Mouse (Mus musculus): ENCODE results near the gene Fam78b. TPM values are rescaled to one million over a fixed set of nuclear protein-coding genes. Genes with fewer than 3 reads are reported as not detected.

The Fam78b gene
- polyA plus RNA-seq, 1 experiment = not detected

GRCm38 (mm10) chr1:167001844-167002485 is 748 bp downstream of the Fam78b start:
- H3K36me3 ChIP-seq (ENCODE audit: control insufficient read depth) = no peaks in the 10 kb centered on the region
- H3K4me3 ChIP-seq (replicated peaks) = no peak overlapping the region
- peaks cover 50% of the 10 kb centered on the region for H3K27me3 ChIP-seq (ENCODE audit: control insufficient read depth)
- TF ChIP-seq TAL1 (IDR thresholded peaks at IDR 0.05; ENCODE audit: low read length) (no peak), GATA1 (IDR thresholded peaks at IDR 0.05; ENCODE audit: low read length) (no peak)
- no peaks in the 10 kb centered on the region for H3K9me3 ChIP-seq (ENCODE audit: control insufficient read depth, low read length)
- peaks cover 2% of the 10 kb centered on the region; the same call in 1 of the 2 replicates for H3K4me1 ChIP-seq (ENCODE audit: control insufficient read depth)

GRCm38 (mm10) chr1:167002486-167002850 is 1.3 kb downstream of the Fam78b start:
- H3K4me1 ChIP-seq (ENCODE audit: control insufficient read depth) = peaks cover 2% of the 10 kb centered on the region; the same call in 1 of the 2 replicates
- H3K36me3 ChIP-seq (ENCODE audit: control insufficient read depth) = no peaks in the 10 kb centered on the region
- H3K9me3 ChIP-seq (ENCODE audit: control insufficient read depth, low read length) = no peaks in the 10 kb centered on the region
- H3K27me3 ChIP-seq (ENCODE audit: control insufficient read depth) = peaks cover 50% of the 10 kb centered on the region
- no peak overlapping the region for H3K4me3 ChIP-seq (replicated peaks)
- no peak for TF ChIP-seq TAL1 (IDR thresholded peaks at IDR 0.05; ENCODE audit: low read length)
- TF ChIP-seq GATA1 (IDR thresholded peaks at IDR 0.05; ENCODE audit: low read length) = no peak

GRCm38 (mm10) chr1:167004621-167005020 is 3.4 kb downstream of the Fam78b start:
- H3K9me3 ChIP-seq (ENCODE audit: control insufficient read depth, low read length) = no peaks in the 10 kb centered on the region
- peaks cover 41% of the 10 kb centered on the region for H3K27me3 ChIP-seq (ENCODE audit: control insufficient read depth)
- no peak overlapping the region for H3K4me3 ChIP-seq (replicated peaks)
- TF ChIP-seq TAL1 (IDR thresholded peaks at IDR 0.05; ENCODE audit: low read length) (no peak), GATA1 (IDR thresholded peaks at IDR 0.05; ENCODE audit: low read length) (no peak)
- no peaks in the 10 kb centered on the region for H3K36me3 ChIP-seq (ENCODE audit: control insufficient read depth)
- H3K4me1 ChIP-seq (ENCODE audit: control insufficient read depth) = peaks cover 2% of the 10 kb centered on the region; the same call in 1 of the 2 replicates

GRCm38 (mm10) chr1:167007341-167007740 is 6.1 kb downstream of the Fam78b start:
- Histone ChIP-seq H3K36me3 (ENCODE audit: control insufficient read depth) (no peaks in the 10 kb centered on the region), H3K4me3 (replicated peaks) (no peak overlapping the region), H3K4me1 (ENCODE audit: control insufficient read depth) (no peaks in the 10 kb centered on the region), H3K27me3 (ENCODE audit: control insufficient read depth) (peaks cover 13% of the 10 kb centered on the region), H3K9me3 (ENCODE audit: control insufficient read depth, low read length) (no peaks in the 10 kb centered on the region)
- no peak for TF ChIP-seq TAL1 (IDR thresholded peaks at IDR 0.05; ENCODE audit: low read length)
- TF ChIP-seq GATA1 (IDR thresholded peaks at IDR 0.05; ENCODE audit: low read length) = no peak

- Histone ChIP-seq H3K4me3 (replicated peaks) (no peak overlapping the region), H3K36me3 (ENCODE audit: control insufficient read depth) (no peaks in the 10 kb centered on the region), H3K9me3 (ENCODE audit: control insufficient read depth, low read length) (no peaks in the 10 kb centered on the region), H3K4me1 (ENCODE audit: control insufficient read depth) (no peaks in the 10 kb centered on the region), H3K27me3 (ENCODE audit: control insufficient read depth) (no peaks in the 10 kb centered on the region)
- no peak for TF ChIP-seq TAL1 (IDR thresholded peaks at IDR 0.05; ENCODE audit: low read length)
- TF ChIP-seq GATA1 (IDR thresholded peaks at IDR 0.05; ENCODE audit: low read length) = no peak
Observed at GRCm38 (mm10) chr1:167010190-167010589, 9.0 kb downstream of the Fam78b start.

GRCm38 (mm10) chr1:167011301-167011700 is 10.1 kb downstream of the Fam78b start:
- Histone ChIP-seq H3K36me3 (ENCODE audit: control insufficient read depth) (no peaks in the 10 kb centered on the region), H3K4me1 (ENCODE audit: control insufficient read depth) (no peaks in the 10 kb centered on the region), H3K4me3 (replicated peaks) (no peak overlapping the region), H3K9me3 (ENCODE audit: control insufficient read depth, low read length) (no peaks in the 10 kb centered on the region), H3K27me3 (ENCODE audit: control insufficient read depth) (no peaks in the 10 kb centered on the region)
- TF ChIP-seq GATA1 (IDR thresholded peaks at IDR 0.05; ENCODE audit: low read length) = no peak
- no peak for TF ChIP-seq TAL1 (IDR thresholded peaks at IDR 0.05; ENCODE audit: low read length)

GRCm38 (mm10) chr1:167012616-167013015 is 11.4 kb downstream of the Fam78b start:
- Histone ChIP-seq H3K27me3 (ENCODE audit: control insufficient read depth) (no peaks in the 10 kb centered on the region), H3K9me3 (ENCODE audit: control insufficient read depth, low read length) (no peaks in the 10 kb centered on the region), H3K4me3 (replicated peaks) (no peak overlapping the region), H3K36me3 (ENCODE audit: control insufficient read depth) (no peaks in the 10 kb centered on the region), H3K4me1 (ENCODE audit: control insufficient read depth) (no peaks in the 10 kb centered on the region)
- TF ChIP-seq GATA1 (IDR thresholded peaks at IDR 0.05; ENCODE audit: low read length) (no peak), TAL1 (IDR thresholded peaks at IDR 0.05; ENCODE audit: low read length) (no peak)

- Histone ChIP-seq H3K9me3 (ENCODE audit: control insufficient read depth, low read length) (no peaks in the 10 kb centered on the region), H3K4me3 (replicated peaks) (no peak overlapping the region), H3K4me1 (ENCODE audit: control insufficient read depth) (no peaks in the 10 kb centered on the region), H3K36me3 (ENCODE audit: control insufficient read depth) (no peaks in the 10 kb centered on the region), H3K27me3 (ENCODE audit: control insufficient read depth) (no peaks in the 10 kb centered on the region)
- TF ChIP-seq GATA1 (IDR thresholded peaks at IDR 0.05; ENCODE audit: low read length) = no peak
- no peak for TF ChIP-seq TAL1 (IDR thresholded peaks at IDR 0.05; ENCODE audit: low read length)
Observed at GRCm38 (mm10) chr1:167013234-167013864, 12.1 kb downstream of the Fam78b start.

- TF ChIP-seq TAL1 (IDR thresholded peaks at IDR 0.05; ENCODE audit: low read length) = no peak
- no peak for TF ChIP-seq GATA1 (IDR thresholded peaks at IDR 0.05; ENCODE audit: low read length)
- Histone ChIP-seq H3K4me3 (replicated peaks) (no peak overlapping the region), H3K9me3 (ENCODE audit: control insufficient read depth, low read length) (0 out of 2 replicates have a peak, but pooled peaks cover 2% of the 10 kb centered on the region)
Observed at GRCm38 (mm10) chr1:167016269-167016668, 15.1 kb downstream of the Fam78b start.

More at GRCm38 (mm10) chr1:167016269-167016668, 15.1 kb downstream of the Fam78b start:
- Histone ChIP-seq H3K4me1 (ENCODE audit: control insufficient read depth) (no peaks in the 10 kb centered on the region), H3K27me3 (ENCODE audit: control insufficient read depth) (no peaks in the 10 kb centered on the region), H3K36me3 (ENCODE audit: control insufficient read depth) (no peaks in the 10 kb centered on the region)

Data from erythroblast, embryonic 14.5 days (primary cell).